Mouse (Mus musculus) CH12.LX (cell line): ENCODE results near the gene Asb16. TPM values are rescaled to one million over a fixed set of nuclear protein-coding genes. Genes with fewer than 3 reads are reported as not detected.

Experiments used
- DNase-seq: peaks from one replicate; pipeline ENCODE4 v3.0.0-alpha.2; 2013; ENCODE audit errors: extremely low read depth
- H3K27ac ChIP-seq: 2 replicates; pipeline ENCODE4 v1.5.1; 2012; ENCODE audit warnings: low read depth, mild to moderate bottlenecking, control low read depth, moderate library complexity; ENCODE audit not compliant: insufficient read depth
- H3K27me3 ChIP-seq: replicated peaks from 2 replicates; pipeline ENCODE3; 2012; ENCODE audit warnings: inconsistent platforms
- H3K36me3 ChIP-seq, 2 experiments: replicated peaks in 1 of 2; 2 replicates each; pipeline versions ENCODE3 to v1.6.1; 2012; ENCODE audit warnings: inconsistent platforms in 1 of 2, low read length in 1 of 2, mild to moderate bottlenecking in 1 of 2, mixed read lengths in 1 of 2, moderate library complexity in 1 of 2; ENCODE audit not compliant: control insufficient read depth in 1 of 2, insufficient read depth in 1 of 2
- H3K4me1 ChIP-seq, 2 experiments: 2 replicates each; pipeline ENCODE4 v1.6.1; 2012; ENCODE audit warnings: inconsistent platforms in 1 of 2, moderate library complexity in 1 of 2; ENCODE audit not compliant: insufficient read depth in 2 of 2, control insufficient read depth in 1 of 2
- H3K4me2 ChIP-seq: 2 replicates; pipeline ENCODE4 v1.6.1; 2012; ENCODE audit warnings: low read depth, mild to moderate bottlenecking, control low read depth; ENCODE audit not compliant: poor library complexity, insufficient read depth, severe bottlenecking
- H3K4me3 ChIP-seq, 3 experiments: fragments of 150-350 bp in 1 of 3; sonication (generic) in 1 of 3; replicated peaks in 1 of 3; 2 replicates each; pipeline versions ENCODE3 to v1.5.1; 2011 to 2012; ENCODE audit warnings: low read depth in 2 of 3, low read length in 2 of 3, mild to moderate bottlenecking in 2 of 3, moderate library complexity in 2 of 3, control low read depth in 1 of 3, improper control_type of control experiment in 1 of 3, inconsistent platforms in 1 of 3, mixed read lengths in 1 of 3; ENCODE audit not compliant: poor library complexity in 1 of 3
- H3K79me2 ChIP-seq: replicated peaks from 2 replicates; pipeline ENCODE4 v1.6.1; 2012; ENCODE audit warnings: mild to moderate bottlenecking, moderate library complexity; ENCODE audit not compliant: control insufficient read depth, poor library complexity, insufficient read depth, severe bottlenecking; ENCODE audit errors: extremely low read depth
- H3K9ac ChIP-seq: 2 replicates; pipeline ENCODE4 v1.6.1; 2012; ENCODE audit warnings: low read depth, mild to moderate bottlenecking, control low read depth, moderate library complexity; ENCODE audit not compliant: insufficient read depth
- H3K9me3 ChIP-seq: replicated peaks from 2 replicates; pipeline ENCODE3; 2012; ENCODE audit warnings: low read length, inconsistent platforms, mixed read lengths
- BHLHE40 ChIP-seq: IDR thresholded peaks from 2 replicates; pipeline ENCODE4 v1.6.1; 2011; ENCODE audit warnings: mild to moderate bottlenecking, low read depth, low read length, improper control_type of control experiment
- CHD1 ChIP-seq: IDR thresholded peaks from 2 replicates; pipeline ENCODE4 v1.6.1; 2012; ENCODE audit warnings: low read depth, low read length, improper control_type of control experiment, inconsistent platforms
- CTCF ChIP-seq, 2 experiments: IDR thresholded peaks in 1 of 2; conservative IDR thresholded peaks in 1 of 2; 2 replicates each; pipeline ENCODE4 v1.5.1; 2011 to 2012; ENCODE audit warnings: low read depth in 2 of 2, low read length in 2 of 2, improper control_type of control experiment in 1 of 2, inconsistent platforms in 1 of 2, mild to moderate bottlenecking in 1 of 2, moderate library complexity in 1 of 2
- ETS1 ChIP-seq: conservative IDR thresholded peaks from 2 replicates; pipeline ENCODE4 v1.6.1; 2012; ENCODE audit warnings: low read depth, mild to moderate bottlenecking, inconsistent platforms, low read length, improper control_type of control experiment, moderate library complexity
- GABPA ChIP-seq: IDR thresholded peaks from 2 replicates; pipeline ENCODE4 v1.6.1; 2012; ENCODE audit warnings: low read depth, low read length, improper control_type of control experiment, inconsistent platforms; ENCODE audit not compliant: insufficient replicate concordance
- HCFC1 ChIP-seq: IDR thresholded peaks from 2 replicates; pipeline ENCODE4 v1.6.1; 2012; ENCODE audit warnings: low read depth, mild to moderate bottlenecking, inconsistent platforms, low read length, improper control_type of control experiment
- IRF4 ChIP-seq: IDR thresholded peaks from 2 replicates; pipeline ENCODE4 v1.6.1; 2014; ENCODE audit warnings: low read depth, mild to moderate bottlenecking, inconsistent platforms, low read length, improper control_type of control experiment
- JUN ChIP-seq: IDR thresholded peaks from 2 replicates; pipeline ENCODE4 v1.6.1; 2011; ENCODE audit warnings: low read depth, mild to moderate bottlenecking, low read length, improper control_type of control experiment, moderate library complexity; ENCODE audit not compliant: insufficient read depth
- MAX ChIP-seq: IDR thresholded peaks from 2 replicates; pipeline ENCODE4 v1.6.1; 2011; ENCODE audit warnings: low read length, improper control_type of control experiment
- MAZ ChIP-seq: IDR thresholded peaks from 2 replicates; pipeline ENCODE4 v1.6.1; 2012; ENCODE audit warnings: low read depth, mild to moderate bottlenecking, inconsistent platforms, low read length, improper control_type of control experiment, moderate library complexity
- MEF2A ChIP-seq: IDR thresholded peaks from 2 replicates; pipeline ENCODE4 v1.6.1; 2014; ENCODE audit warnings: low read depth, mild to moderate bottlenecking, inconsistent platforms, low read length, improper control_type of control experiment, borderline replicate concordance
- MXI1 ChIP-seq: IDR thresholded peaks from 2 replicates; pipeline ENCODE4 v1.6.1; 2011; ENCODE audit warnings: mild to moderate bottlenecking, low read depth, low read length, improper control_type of control experiment
- MYC ChIP-seq: IDR thresholded peaks from 2 replicates; pipeline ENCODE4 v1.6.1; 2011; ENCODE audit warnings: low read depth, mild to moderate bottlenecking, improper control_type of control experiment, low read length
- NELFE ChIP-seq: IDR thresholded peaks from 2 replicates; pipeline ENCODE4 v1.6.1; 2011; ENCODE audit warnings: low read depth, low read length, improper control_type of control experiment
- POLR2A ChIP-seq: IDR thresholded peaks from 2 replicates; pipeline ENCODE4 v1.6.1; 2011; ENCODE audit warnings: low read depth, mild to moderate bottlenecking, improper control_type of control experiment, low read length
- POLR2AphosphoS2 ChIP-seq: IDR thresholded peaks from 2 replicates; pipeline ENCODE4 v1.6.1; 2011; ENCODE audit warnings: low read depth, low read length, improper control_type of control experiment
- RAD21 ChIP-seq: IDR thresholded peaks from 2 replicates; pipeline ENCODE4 v1.6.1; 2011; ENCODE audit warnings: low read depth, mild to moderate bottlenecking, low read length, improper control_type of control experiment, moderate library complexity
- RCOR1 ChIP-seq: conservative IDR thresholded peaks from 2 replicates; pipeline ENCODE4 v1.6.1; 2012; ENCODE audit warnings: low read depth, mild to moderate bottlenecking, inconsistent platforms, low read length, improper control_type of control experiment
- SIN3A ChIP-seq: IDR thresholded peaks from 2 replicates; pipeline ENCODE4 v1.6.1; 2012; ENCODE audit warnings: low read length, improper control_type of control experiment, inconsistent platforms
- SMC3 ChIP-seq: IDR thresholded peaks from 2 replicates; pipeline ENCODE4 v1.6.1; 2011; ENCODE audit warnings: low read depth, low read length, improper control_type of control experiment
- TCF12 ChIP-seq: IDR thresholded peaks from 2 replicates; pipeline ENCODE4 v1.6.1; 2014; ENCODE audit warnings: low read depth, mild to moderate bottlenecking, inconsistent platforms, low read length, improper control_type of control experiment
- UBTF ChIP-seq: IDR thresholded peaks from 2 replicates; pipeline ENCODE4 v1.6.1; 2012; ENCODE audit warnings: low read depth, mild to moderate bottlenecking, inconsistent platforms, low read length, improper control_type of control experiment, moderate library complexity
- USF2 ChIP-seq: conservative IDR thresholded peaks from 2 replicates; pipeline ENCODE4 v1.6.1; 2011; ENCODE audit warnings: low read depth, low read length, improper control_type of control experiment
- ZMIZ1 ChIP-seq: IDR thresholded peaks from 2 replicates; pipeline ENCODE4 v1.6.1; 2012; ENCODE audit warnings: low read depth, mild to moderate bottlenecking, inconsistent platforms, low read length, improper control_type of control experiment
- ZNF384 ChIP-seq: IDR thresholded peaks from 2 replicates; pipeline ENCODE4 v1.6.1; 2012; ENCODE audit warnings: low read depth, low read length, improper control_type of control experiment, inconsistent platforms
- dilution Hi-C: fragments of 300-500 bp; cut with MboI; formaldehyde crosslinking; loops from 2 replicates; pipeline ENCODE4 v1.14.3; 2020; ENCODE audit warnings: low sequenced_read_pairs; ENCODE audit not compliant: extremely low pct_unique_long_range_greater_than_20kb, extremely low pct_ligation_motif_present
- in situ Hi-C: fragments of 300-500 bp; cut with MboI; formaldehyde crosslinking; loops from 3 replicates; pipeline ENCODE4 v1.14.3; 2019; ENCODE audit warnings: low sequenced_read_pairs, low pct_ligation_motif_present, low pct_unique_long_range_greater_than_20kb, mixed read lengths
- polyA plus RNA-seq: library from polyadenylated mRNA; unstranded; fragments of >175 nt; gene quantifications from 2 replicates; pipeline ENCODE4 v1.2.1, GENCODE M21; 2012; ENCODE audit warnings: low read depth; ENCODE audit not compliant: insufficient read length
- total RNA-seq, 2 experiments: library from RNA; depleted of rRNA; stranded (reverse); fragments of 300-350 nt in 1 of 2; fragments of >200 nt in 1 of 2; gene quantifications; 2 replicates each; pipeline ENCODE4 v1.2.3; 2012 to 2014

Asb16 gene
- total and polyA plus RNA-seq, 3 experiments = not detected

- TF ChIP-seq SIN3A (peak; percentile 80; the same call in 1 of the 2 replicates), TCF12 (peak; percentile 73), RCOR1 (no peak), NELFE (peak; percentile 65), BHLHE40 (peak; percentile 71), GABPA (no peak), ETS1 (peak; percentile 68)
Measured at GRCm38 (mm10) chr11:102316572-102317297, 48.2 kb downstream of the Asb16 start (continued).

DNA sequence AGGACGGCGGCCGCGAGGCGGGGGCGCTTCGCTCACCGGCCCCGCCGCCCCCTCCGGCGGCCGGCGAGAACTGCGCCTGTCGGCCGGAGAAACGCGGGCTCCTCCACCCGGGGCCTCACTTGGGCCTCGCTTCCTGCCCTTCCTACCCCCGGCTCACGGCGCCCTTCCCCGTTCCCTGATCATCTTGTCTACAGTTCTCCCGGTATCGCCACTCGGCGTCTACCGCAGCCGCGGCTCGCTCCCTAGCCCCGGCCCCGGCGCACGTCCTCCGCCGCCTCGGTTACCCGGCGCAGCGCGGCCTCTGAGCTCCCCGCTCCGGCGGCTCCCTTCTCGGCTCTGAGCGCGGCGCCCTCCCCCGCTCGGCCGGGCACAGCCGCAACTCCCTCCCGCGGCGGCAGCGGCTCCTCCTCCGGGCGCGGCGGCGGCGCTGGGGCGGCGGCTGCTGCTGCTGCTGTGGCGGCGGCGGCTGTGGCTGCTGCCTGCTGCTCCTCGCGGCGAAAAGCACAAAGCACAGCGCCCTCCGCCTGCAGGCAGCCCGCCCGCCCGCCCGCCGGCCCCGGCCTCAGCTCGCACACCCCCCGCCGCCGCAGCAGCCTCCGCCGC is 48.9 kb downstream of the Asb16 start:
- in situ Hi-C loops = no loop called here
- H3K36me3 ChIP-seq = peaks cover 24 to 29% of the 10 kb centered on the region in 2 experiments
- peak; percentile 54 for DNase-seq
- peak overlapping the region; percentile 73 to 81 (median 75) for H3K4me3 ChIP-seq
- peaks cover 42% of the 10 kb centered on the region for H3K79me2 ChIP-seq
- TF ChIP-seq UBTF = peak; percentile 99
- no peak for TF ChIP-seq POLR2A
- no peak for TF ChIP-seq ZNF384
- TF ChIP-seq RCOR1 = no peak
- no peak for TF ChIP-seq JUN
- no peak for TF ChIP-seq SIN3A
- peak in 1 of 2 experiments; percentile 41; a peak in 2 of 4 replicates for TF ChIP-seq CTCF (conservative IDR thresholded peaks at IDR 0.05 in 1 of 2, IDR thresholded peaks at IDR 0.05 in 1 of 2; ENCODE audit: low read depth in 2 of 2, low read length in 2 of 2)
- TF ChIP-seq, all 38 proteins: peak for 2
- Histone ChIP-seq H3K27ac (peak overlapping the region; percentile 95), H3K4me2 (peak overlapping the region; percentile 23; the same call in 1 of the 2 replicates), H3K9me3 (no peaks in the 10 kb centered on the region), H3K27me3 (peaks cover 6% of the 10 kb centered on the region), H3K4me1 (peaks cover 6 to 37% of the 10 kb centered on the region in 2 experiments), H3K9ac (peak overlapping the region; percentile 93)
- dilution Hi-C loops = loop anchor here (25.0 kb wide), 1 partner anchor 95 kb away; the partner anchor contains the start of gene Slc25a39

GRCm38 (mm10) chr11:102317901-102318575 is 49.5 kb downstream of the Asb16 start:
- DNase-seq = peak; percentile 52
- Histone ChIP-seq H3K36me3 (peaks cover 18 to 23% of the 10 kb centered on the region in 2 experiments), H3K9me3 (no peaks in the 10 kb centered on the region), H3K9ac (peak overlapping the region; percentile 93), H3K27ac (peak overlapping the region; percentile 67), H3K4me1 (peaks cover 6 to 30% of the 10 kb centered on the region in 2 experiments), H3K79me2 (peaks cover 42% of the 10 kb centered on the region), H3K27me3 (peaks cover 10% of the 10 kb centered on the region), H3K4me2 (peak overlapping the region; percentile 52; the same call in 1 of the 2 replicates), H3K4me3 (peak overlapping the region; percentile 75 to 83 (median 79))
- in situ Hi-C loops = no loop called here
- dilution Hi-C loops = loop anchor here (25.0 kb wide), 1 partner anchor 94 kb away; the partner anchor contains the start of gene Slc25a39
- TF ChIP-seq USF2 (no peak), POLR2AphosphoS2 (no peak), SMC3 (no peak), ETS1 (no peak), HCFC1 (no peak), ZMIZ1 (peak; percentile 15; the same call in 1 of the 2 replicates), RAD21 (no peak), MAZ (0 out of 2 replicates have a peak, but pooled peaks have one; percentile 2), IRF4 (no peak), GABPA (no peak), POLR2A (no peak; the same call in none of the 2 replicates), MYC (no peak), CHD1 (no peak; the same call in 1 of the 2 replicates), MXI1 (peak; percentile 56), MAX (0 out of 2 replicates have a peak, but pooled peaks have one; percentile 6), MEF2A (0 out of 2 replicates have a peak, but pooled peaks have one; percentile 12), CTCF (conservative IDR thresholded peaks at IDR 0.05 in 1 of 2, IDR thresholded peaks at IDR 0.05 in 1 of 2; ENCODE audit: low read depth in 2 of 2, low read length in 2 of 2) (no peak), TCF12 (no peak; the same call in 1 of the 2 replicates)
